Mouse (Mus musculus): ENCODE measurements around the gene Clcf1. TPM values are rescaled to one million over a fixed set of nuclear protein-coding genes. Genes with fewer than 3 reads are reported as not detected.

The Clcf1 gene
- polyA plus RNA-seq, 1 experiment: 11.5 TPM

- Histone ChIP-seq H3ac (ENCODE audit: control insufficient read depth, insufficient read length) (peak overlapping the region; percentile 27), H3K27me3 (ENCODE audit: control insufficient read depth, insufficient read depth, insufficient read length) (no peaks in the 10 kb centered on the region), H3K79me2 (ENCODE audit: control insufficient read depth, insufficient read depth) (no peaks in the 10 kb centered on the region), H3K36me3 (ENCODE audit: control insufficient read depth, insufficient read depth) (no peaks in the 10 kb centered on the region), H3K4me2 (ENCODE audit: low read depth) (peak overlapping the region; percentile 92), H3K4me3 (peak overlapping the region; percentile 27)
- TF ChIP-seq POLR2A (IDR thresholded peaks at IDR 0.05; ENCODE audit: insufficient read length, low read depth) (no peak), MYOD1 (IDR thresholded peaks at IDR 0.05; ENCODE audit: control insufficient read depth in 1 of 3, insufficient read length in 2 of 3, low read depth in 2 of 3) (peak in 1 of 3 experiments; percentile 19)
Measured at GRCm38 (mm10) chr19:4169810-4170209, 44.2 kb upstream of the Clcf1 start.

DNA sequence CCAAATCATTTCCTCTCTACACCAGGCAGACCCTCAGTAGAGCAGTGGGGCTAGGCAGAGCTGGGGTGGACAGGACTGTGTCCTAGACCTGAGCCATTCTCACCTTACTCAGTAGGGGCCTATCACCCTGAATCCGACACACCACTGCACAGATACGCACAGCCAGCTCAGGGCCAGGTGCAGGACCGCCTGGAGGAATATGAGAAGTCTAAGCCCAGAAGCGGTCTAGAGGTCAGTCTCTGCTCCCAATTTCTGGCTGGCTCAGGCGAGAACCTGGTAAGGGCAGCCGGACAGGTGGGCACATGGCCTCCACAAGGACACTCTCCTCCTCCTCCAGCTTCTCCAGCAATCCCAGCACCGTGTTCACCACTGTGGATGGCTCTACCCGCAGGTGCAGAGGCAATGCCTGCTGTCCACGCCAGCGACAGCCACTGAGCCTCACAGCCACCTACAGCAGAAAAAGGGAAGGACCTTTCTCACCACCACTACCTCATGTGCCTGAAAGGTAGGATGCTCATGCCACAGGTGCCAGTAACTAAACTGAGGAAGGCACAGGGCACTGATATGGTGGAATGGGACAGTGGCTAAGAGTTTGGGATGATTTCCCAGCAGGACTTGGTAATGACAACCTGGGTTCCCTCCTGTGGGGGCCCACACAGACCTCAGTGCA lies 43.2 kb upstream of the Clcf1 start:
- no peaks in the 10 kb centered on the region for H3K36me3 ChIP-seq (ENCODE audit: control insufficient read depth, insufficient read depth)
- H3ac ChIP-seq (ENCODE audit: control insufficient read depth, insufficient read length): no peak overlapping the region
- TF ChIP-seq POLR2A (IDR thresholded peaks at IDR 0.05; ENCODE audit: insufficient read length, low read depth) (peak; percentile 6), SRF (IDR thresholded peaks at IDR 0.05; ENCODE audit: control insufficient read depth, insufficient read length, low read depth) (no peak), POLR2AphosphoS2 (IDR thresholded peaks at IDR 0.05; ENCODE audit: insufficient read length, low read depth) (no peak), MYOD1 (IDR thresholded peaks at IDR 0.05; ENCODE audit: control insufficient read depth in 1 of 3, insufficient read length in 2 of 3, low read depth in 2 of 3) (peak in 1 of 3 experiments; percentile 17)
- no peak overlapping the region for H3K4me3 ChIP-seq
- no peaks in the 10 kb centered on the region for H3K79me2 ChIP-seq (ENCODE audit: control insufficient read depth, insufficient read depth)
- peak overlapping the region; percentile 56 for H3K4me2 ChIP-seq (ENCODE audit: low read depth)
- H3K27me3 ChIP-seq (ENCODE audit: control insufficient read depth, insufficient read depth, insufficient read length): no peaks in the 10 kb centered on the region

DNA sequence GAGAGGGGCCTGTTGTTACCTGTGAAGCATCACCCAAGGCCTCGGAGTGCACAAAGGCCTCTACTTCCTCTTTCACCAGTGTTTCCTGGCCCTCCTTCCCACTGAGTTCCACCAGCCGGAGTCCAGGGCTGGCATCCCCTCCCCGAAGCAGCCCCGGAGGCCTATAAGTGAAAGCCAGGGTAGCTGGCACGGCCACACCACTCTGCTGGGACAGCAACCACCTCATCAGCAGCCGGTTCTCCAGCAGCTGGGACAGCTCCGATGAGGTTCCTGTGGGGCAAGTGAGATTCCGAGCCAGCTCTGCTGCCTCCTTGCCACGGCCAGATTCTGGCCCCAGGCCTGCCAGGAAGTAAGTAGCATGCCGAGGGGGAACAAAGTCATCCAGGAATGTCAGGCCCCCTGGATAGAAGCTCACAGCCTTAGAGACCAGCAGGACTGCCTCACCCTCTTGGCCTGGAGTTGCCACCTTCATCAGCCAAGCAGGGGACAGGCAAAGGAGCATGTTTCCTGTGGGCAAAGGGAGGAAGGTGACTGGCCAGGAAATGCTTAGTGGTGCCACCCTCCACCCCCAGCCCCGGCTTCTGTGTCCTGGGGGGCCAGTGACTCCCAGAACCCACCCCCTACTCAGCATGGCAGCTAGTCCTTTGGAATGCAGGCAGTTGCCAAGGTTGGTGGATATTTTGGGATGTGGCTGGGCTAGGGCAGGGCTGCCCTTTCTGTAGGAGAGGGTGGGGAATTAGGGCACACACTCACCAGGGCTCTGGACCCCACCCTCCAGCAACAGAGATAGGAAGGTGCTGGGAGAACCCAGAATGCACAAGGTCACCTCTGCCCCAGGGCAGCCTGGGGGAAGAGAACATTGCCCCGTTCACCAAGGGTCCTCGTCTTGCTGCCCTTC lies 42.4 kb upstream of the Clcf1 start:
- no peaks in the 10 kb centered on the region for H3K36me3 ChIP-seq (ENCODE audit: control insufficient read depth, insufficient read depth)
- no peak for TF ChIP-seq SRF (IDR thresholded peaks at IDR 0.05; ENCODE audit: control insufficient read depth, insufficient read length, low read depth)
- TF ChIP-seq TCF3 (IDR thresholded peaks at IDR 0.05; ENCODE audit: insufficient read length, low read depth): no peak
- TF ChIP-seq MYOG (IDR thresholded peaks at IDR 0.05; ENCODE audit: control insufficient read depth in 1 of 3, insufficient read depth in 1 of 3, insufficient read length in 2 of 3, low read depth in 2 of 3): peak in 1 of 3 experiments; percentile 71
- peak; percentile 27 for TF ChIP-seq POLR2A (IDR thresholded peaks at IDR 0.05; ENCODE audit: insufficient read length, low read depth)
- TF ChIP-seq POLR2AphosphoS2 (IDR thresholded peaks at IDR 0.05; ENCODE audit: insufficient read length, low read depth): peak; percentile 44
- TF ChIP-seq E2F4 (IDR thresholded peaks at IDR 0.05; ENCODE audit: insufficient read depth): no peak
- peak in 1 of 3 experiments; percentile 51 for TF ChIP-seq MYOD1 (IDR thresholded peaks at IDR 0.05; ENCODE audit: control insufficient read depth in 1 of 3, insufficient read length in 2 of 3, low read depth in 2 of 3)
- H3K79me2 ChIP-seq (ENCODE audit: control insufficient read depth, insufficient read depth): no peaks in the 10 kb centered on the region
- no peaks in the 10 kb centered on the region for H3K27me3 ChIP-seq (ENCODE audit: control insufficient read depth, insufficient read depth, insufficient read length)
- H3K4me3 ChIP-seq: no peak overlapping the region
- no peak overlapping the region for H3ac ChIP-seq (ENCODE audit: control insufficient read depth, insufficient read length)
- H3K4me2 ChIP-seq (ENCODE audit: low read depth): peak overlapping the region; percentile 56

GRCm38 (mm10) chr19:4172925-4173324 lies 41.1 kb upstream of the Clcf1 start:
- Histone ChIP-seq H3K79me2 (ENCODE audit: control insufficient read depth, insufficient read depth) (no peaks in the 10 kb centered on the region), H3K36me3 (ENCODE audit: control insufficient read depth, insufficient read depth) (no peaks in the 10 kb centered on the region), H3K4me3 (no peak overlapping the region), H3K27me3 (ENCODE audit: control insufficient read depth, insufficient read depth, insufficient read length) (no peaks in the 10 kb centered on the region), H3K4me2 (ENCODE audit: low read depth) (no peak overlapping the region), H3ac (ENCODE audit: control insufficient read depth, insufficient read length) (no peak overlapping the region)
- no peak for TF ChIP-seq E2F4 (IDR thresholded peaks at IDR 0.05; ENCODE audit: insufficient read depth)

DNA sequence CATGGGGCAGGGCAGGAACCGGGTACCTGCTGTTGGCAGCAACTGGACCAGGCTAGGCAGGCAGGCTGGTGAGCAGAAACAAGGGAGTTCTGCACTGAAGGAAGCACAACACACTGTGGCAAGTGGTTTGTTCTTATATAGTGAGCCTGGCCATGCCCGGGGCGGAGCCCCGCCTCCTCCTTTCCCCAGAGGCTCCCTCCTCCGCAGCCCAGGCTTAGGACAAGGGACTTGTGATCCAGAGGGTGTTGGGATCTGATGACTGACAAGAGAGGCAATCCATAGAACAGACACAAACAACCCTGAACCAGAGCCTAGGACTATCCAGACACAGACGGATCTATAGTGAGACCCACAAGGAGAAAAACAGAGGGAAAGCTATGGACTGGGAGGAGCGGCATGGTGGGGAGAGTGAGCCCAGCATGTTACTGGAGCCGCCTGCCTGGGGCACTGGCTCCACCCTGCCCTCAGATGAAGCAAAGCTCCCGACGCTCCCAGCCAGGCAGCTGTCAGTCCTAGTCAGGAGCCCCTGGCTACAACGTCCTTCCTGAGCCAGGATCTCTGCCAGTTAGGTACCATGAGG lies 38.6 kb upstream of the Clcf1 start, which contains the start of gene Carns1:
Gene Carns1, minus strand, starts transcription at position 112 of the 580 bp plus-strand sequence.
- Histone ChIP-seq H3ac (ENCODE audit: control insufficient read depth, insufficient read length) (peak within 1 kb of the TSS; percentile 16), H3K36me3 (ENCODE audit: control insufficient read depth, insufficient read depth) (no peaks in the 10 kb centered on the region), H3K4me2 (ENCODE audit: low read depth) (peak within 1 kb of the TSS; percentile 98), H3K4me3 (peak within 1 kb of the TSS; percentile 27), H3K27me3 (ENCODE audit: control insufficient read depth, insufficient read depth, insufficient read length) (no peaks in the 10 kb centered on the region), H3K79me2 (ENCODE audit: control insufficient read depth, insufficient read depth) (no peaks in the 10 kb centered on the region)
- peak; percentile 88 for TF ChIP-seq POLR2A (IDR thresholded peaks at IDR 0.05; ENCODE audit: insufficient read length, low read depth)
- TF ChIP-seq POLR2AphosphoS2 (IDR thresholded peaks at IDR 0.05; ENCODE audit: insufficient read length, low read depth): peak; percentile 88
- TF ChIP-seq MYOD1 (IDR thresholded peaks at IDR 0.05; ENCODE audit: control insufficient read depth in 1 of 3, insufficient read length in 2 of 3, low read depth in 2 of 3): peak in 2 of 3 experiments; percentile 60 to 86
- TF ChIP-seq TCF3 (IDR thresholded peaks at IDR 0.05; ENCODE audit: insufficient read length, low read depth): no peak
- TF ChIP-seq MYOG (IDR thresholded peaks at IDR 0.05; ENCODE audit: control insufficient read depth in 1 of 3, insufficient read depth in 1 of 3, insufficient read length in 2 of 3, low read depth in 2 of 3): peak in 1 of 3 experiments; percentile 83

- H3ac ChIP-seq (ENCODE audit: control insufficient read depth, insufficient read length): no peak overlapping the region
- H3K4me3 ChIP-seq: no peak overlapping the region
- no peaks in the 10 kb centered on the region for H3K27me3 ChIP-seq (ENCODE audit: control insufficient read depth, insufficient read depth, insufficient read length)
- no peaks in the 10 kb centered on the region for H3K36me3 ChIP-seq (ENCODE audit: control insufficient read depth, insufficient read depth)
- no peak for TF ChIP-seq USF1 (IDR thresholded peaks at IDR 0.05; ENCODE audit: low read depth)
- TF ChIP-seq MAX (IDR thresholded peaks at IDR 0.05; ENCODE audit: low read depth): no peak
- no peak for TF ChIP-seq SRF (IDR thresholded peaks at IDR 0.05; ENCODE audit: control insufficient read depth, insufficient read length, low read depth)
- no peak for TF ChIP-seq TCF12 (IDR thresholded peaks at IDR 0.05; ENCODE audit: insufficient read depth, poor library complexity, severe bottlenecking)
- TF ChIP-seq E2F4 (IDR thresholded peaks at IDR 0.05; ENCODE audit: insufficient read depth): no peak
- TF ChIP-seq POLR2AphosphoS2 (IDR thresholded peaks at IDR 0.05; ENCODE audit: insufficient read length, low read depth): no peak
- no peak for TF ChIP-seq CEBPB (IDR thresholded peaks at IDR 0.05; ENCODE audit: insufficient read depth, poor library complexity, severe bottlenecking)
- TF ChIP-seq REST (IDR thresholded peaks at IDR 0.05; ENCODE audit: insufficient read depth, insufficient read length): no peak
- TF ChIP-seq MYOG (IDR thresholded peaks at IDR 0.05; ENCODE audit: control insufficient read depth in 1 of 3, insufficient read depth in 1 of 3, insufficient read length in 2 of 3, low read depth in 2 of 3): no peak
- no peak for TF ChIP-seq MYOD1 (IDR thresholded peaks at IDR 0.05; ENCODE audit: control insufficient read depth in 1 of 3, insufficient read length in 2 of 3, low read depth in 2 of 3)
- no peak for TF ChIP-seq POLR2A (IDR thresholded peaks at IDR 0.05; ENCODE audit: insufficient read length, low read depth)
- no peak for TF ChIP-seq TCF3 (IDR thresholded peaks at IDR 0.05; ENCODE audit: insufficient read length, low read depth)
- H3K79me2 ChIP-seq (ENCODE audit: control insufficient read depth, insufficient read depth): no peaks in the 10 kb centered on the region
- no peak overlapping the region for H3K4me2 ChIP-seq (ENCODE audit: low read depth)
Measured at GRCm38 (mm10) chr19:4180411-4180810, 33.6 kb upstream of the Clcf1 start.

Data from myocyte (in vitro differentiated cells).